Mouse (Mus musculus) neural tube, embryonic 12.5 days (tissue): ENCODE measurements around the gene Tnks2. TPM values are rescaled to one million over a fixed set of nuclear protein-coding genes. Genes with fewer than 3 reads are reported as not detected.

Experiments
- ATAC-seq: fragments of 200-750 bp; cut with Nextera tagmentation; 2 replicates; pipeline ENCODE4 v1.8.0; 2017; ENCODE audit warnings: low read depth, mild to moderate bottlenecking, moderate TSS enrichment, moderate library complexity; ENCODE audit not compliant: low FRiP score
- H3K27ac ChIP-seq: fragments of 300-500 bp; sonication (generic); 2 replicates; pipeline ENCODE4 v1.5.1; 2016
- H3K27me3 ChIP-seq: fragments of 300-500 bp; sonication (generic); replicated peaks from 2 replicates; pipeline ENCODE4 v1.6.1; 2016; ENCODE audit warnings: mild to moderate bottlenecking
- H3K36me3 ChIP-seq: fragments of 300-500 bp; sonication (generic); 2 replicates; pipeline ENCODE4 v1.6.1; 2016; ENCODE audit warnings: mild to moderate bottlenecking
- H3K4me1 ChIP-seq: fragments of 300-500 bp; sonication (generic); 2 replicates; pipeline ENCODE4 v1.6.1; 2016
- H3K4me2 ChIP-seq: fragments of 300-500 bp; sonication (generic); replicated peaks from 2 replicates; pipeline ENCODE4 v1.6.1; 2016; ENCODE audit warnings: mild to moderate bottlenecking
- H3K4me3 ChIP-seq: fragments of 300-500 bp; sonication (generic); 2 replicates; pipeline ENCODE4 v1.5.1; 2016
- H3K9ac ChIP-seq: fragments of 300-500 bp; sonication (generic); 2 replicates; pipeline ENCODE4 v1.6.1; 2016; ENCODE audit warnings: mild to moderate bottlenecking
- H3K9me3 ChIP-seq: fragments of 300-500 bp; sonication (generic); 2 replicates; pipeline ENCODE4 v1.6.1; 2016; ENCODE audit warnings: mild to moderate bottlenecking
- WGBS: fragments of 180-500 bp; shearing (Covaris S2); methylation state at CpG from one replicate; pipeline ENCODE4 v1.1.7; 2016; 5-methylcytosine and 5-hydroxymethylcytosine counted together
- polyA plus RNA-seq: library from polyadenylated mRNA; unstranded; fragments of >200 nt; fragmentation: Nextera tagmentation; extraction: Ambion mirVana; gene quantifications from 2 replicates; pipeline ENCODE4 v1.2.1, GENCODE M21; 2016

Tnks2 gene
- polyA plus RNA-seq, 1 experiment from 2014 or later, result 85.3 TPM

DNA sequence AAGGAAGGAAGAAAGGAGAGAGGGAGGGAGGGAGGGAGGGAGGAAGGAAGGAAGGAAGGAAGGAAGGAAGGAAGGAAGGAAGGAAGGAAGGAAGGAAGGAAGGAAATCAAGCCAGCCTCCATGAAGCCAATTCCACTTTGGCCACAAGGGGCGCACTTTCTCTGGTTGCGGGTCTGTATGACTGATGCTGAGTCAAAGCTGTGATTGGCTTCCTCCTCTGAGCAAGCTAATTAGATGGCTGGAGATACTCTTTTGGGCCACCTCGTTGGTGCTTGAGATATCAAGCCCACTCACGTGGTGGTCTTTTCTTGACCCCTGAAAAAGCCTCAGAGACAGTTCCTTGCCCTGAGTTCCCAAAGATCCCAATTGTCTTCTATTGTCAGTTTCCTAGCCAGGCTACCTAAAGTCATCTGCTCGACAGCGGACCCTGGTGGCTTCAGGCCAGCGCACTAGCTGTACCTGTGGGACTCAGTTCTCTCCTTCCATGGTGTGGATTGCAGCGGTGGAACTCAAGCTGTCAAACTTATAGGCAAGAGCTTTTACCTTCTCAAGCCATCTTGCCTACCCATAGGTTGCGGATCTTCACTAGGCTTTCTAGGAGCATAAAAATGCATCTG lies 75.8 kb downstream of the Tnks2 start:
- H3K4me3 ChIP-seq, result no peak overlapping the region
- H3K4me1 ChIP-seq, result no peaks in the 10 kb centered on the region
- H3K27ac ChIP-seq, result no peak overlapping the region
- no peak overlapping the region for H3K4me2 ChIP-seq
- no peak overlapping the region for H3K9ac ChIP-seq
- 24% methylated on average over 9 of the region's 9 CpGs for WGBS
- 0 out of 2 replicates have a peak, but pooled peaks have one; percentile 25 for ATAC-seq
- H3K36me3 ChIP-seq, result no peaks in the 10 kb centered on the region
- no peaks in the 10 kb centered on the region for H3K27me3 ChIP-seq
- no peaks in the 10 kb centered on the region for H3K9me3 ChIP-seq

- Histone ChIP-seq H3K4me3 (no peak overlapping the region), H3K9ac (no peak overlapping the region), H3K9me3 (no peaks in the 10 kb centered on the region), H3K4me2 (0 out of 2 replicates have a peak overlapping the region, but pooled peaks have one; percentile 16), H3K27ac (no peak overlapping the region), H3K27me3 (no peaks in the 10 kb centered on the region), H3K36me3 (no peaks in the 10 kb centered on the region), H3K4me1 (no peaks in the 10 kb centered on the region)
- ATAC-seq, result peak; percentile 77
- WGBS, result 9% methylated on average over 12 of the region's 12 CpGs
These were observed 76.5 kb downstream of the Tnks2 start for GRCm38 (mm10) chr19:36910424-36911045.

DNA sequence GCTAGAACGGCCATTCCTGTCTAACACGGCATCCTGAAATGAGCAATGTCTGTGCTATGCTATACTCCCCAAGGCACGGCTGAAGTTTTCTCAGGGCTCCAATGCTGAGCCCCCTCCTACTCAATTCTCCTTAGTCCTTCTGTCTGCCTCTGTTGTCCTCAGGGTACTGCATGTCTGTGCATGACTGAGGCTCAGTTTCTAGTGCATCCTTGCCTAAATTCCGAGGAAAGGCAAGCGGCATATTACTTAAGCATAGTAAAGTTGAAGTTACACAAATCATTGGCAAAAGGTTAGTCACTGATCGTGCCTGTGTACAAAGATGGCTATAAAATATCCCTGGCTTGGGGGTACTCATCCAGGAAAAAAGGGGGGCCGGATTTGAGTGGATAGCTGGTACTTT lies 79.0 kb downstream of the Tnks2 start:
- no peaks in the 10 kb centered on the region for H3K36me3 ChIP-seq
- no peaks in the 10 kb centered on the region for H3K9me3 ChIP-seq
- no peak overlapping the region for H3K4me2 ChIP-seq
- no peak overlapping the region for H3K27ac ChIP-seq
- ATAC-seq, result no peak
- no peak overlapping the region for H3K9ac ChIP-seq
- H3K4me3 ChIP-seq, result no peak overlapping the region
- H3K4me1 ChIP-seq, result no peaks in the 10 kb centered on the region
- no peaks in the 10 kb centered on the region for H3K27me3 ChIP-seq
- 41% methylated on average over 7 of the region's 7 CpGs for WGBS

DNA sequence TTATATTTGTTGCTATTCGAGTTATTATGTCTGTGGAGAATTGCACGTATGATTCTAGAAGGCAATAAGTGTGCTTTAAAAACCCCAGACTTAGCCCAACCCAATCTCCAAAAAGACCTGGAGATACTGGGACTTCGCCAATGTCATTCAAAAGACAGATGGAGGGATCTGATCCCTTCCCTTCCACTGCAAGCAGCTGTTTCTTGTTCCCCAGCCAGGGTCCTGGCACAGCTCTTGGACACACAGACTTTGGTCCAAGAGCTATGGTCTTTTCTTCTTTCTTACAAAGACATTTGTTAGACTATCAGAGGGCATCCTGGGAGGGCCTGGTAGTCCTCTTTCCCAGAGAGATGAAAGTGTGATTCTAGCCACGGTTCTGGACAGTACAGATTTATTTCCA lies 82.2 kb downstream of the Tnks2 start:
- Histone ChIP-seq H3K4me3 (no peak overlapping the region), H3K4me2 (no peak overlapping the region), H3K9ac (no peak overlapping the region), H3K9me3 (no peaks in the 10 kb centered on the region), H3K27ac (no peak overlapping the region), H3K4me1 (peaks cover 2% of the 10 kb centered on the region; the same call in 1 of the 2 replicates), H3K27me3 (no peaks in the 10 kb centered on the region), H3K36me3 (no peaks in the 10 kb centered on the region)
- no peak for ATAC-seq
- 72% methylated on average over 4 of the region's 4 CpGs for WGBS

DNA sequence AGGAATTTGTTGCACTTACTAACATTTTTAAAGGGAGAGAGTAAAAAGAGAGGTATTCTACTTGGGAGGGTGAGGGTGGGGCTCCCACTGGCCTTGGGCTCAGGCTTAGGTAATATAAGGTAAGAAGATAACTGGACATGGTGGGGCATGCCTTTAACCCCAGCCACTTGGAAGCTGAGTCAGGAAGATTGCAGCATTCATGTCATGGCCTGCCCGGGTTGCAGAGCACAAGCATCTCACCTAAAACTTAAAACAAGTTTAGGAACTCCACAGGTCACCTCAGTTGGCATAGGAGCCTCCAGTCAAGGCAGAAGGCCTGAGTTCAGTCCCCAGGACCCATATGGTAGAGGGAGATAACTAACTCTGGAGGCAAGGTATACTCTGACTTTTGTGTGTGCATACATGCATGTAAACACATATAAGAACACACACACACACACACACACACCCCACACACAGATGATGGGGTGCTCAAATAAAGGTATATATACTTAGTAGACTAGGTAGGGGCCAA lies 82.9 kb downstream of the Tnks2 start:
- Histone ChIP-seq H3K27ac (no peak overlapping the region), H3K4me2 (peak overlapping the region; percentile 21)
- WGBS, result 84% methylated on average over 1 of the region's 1 CpGs

DNA sequence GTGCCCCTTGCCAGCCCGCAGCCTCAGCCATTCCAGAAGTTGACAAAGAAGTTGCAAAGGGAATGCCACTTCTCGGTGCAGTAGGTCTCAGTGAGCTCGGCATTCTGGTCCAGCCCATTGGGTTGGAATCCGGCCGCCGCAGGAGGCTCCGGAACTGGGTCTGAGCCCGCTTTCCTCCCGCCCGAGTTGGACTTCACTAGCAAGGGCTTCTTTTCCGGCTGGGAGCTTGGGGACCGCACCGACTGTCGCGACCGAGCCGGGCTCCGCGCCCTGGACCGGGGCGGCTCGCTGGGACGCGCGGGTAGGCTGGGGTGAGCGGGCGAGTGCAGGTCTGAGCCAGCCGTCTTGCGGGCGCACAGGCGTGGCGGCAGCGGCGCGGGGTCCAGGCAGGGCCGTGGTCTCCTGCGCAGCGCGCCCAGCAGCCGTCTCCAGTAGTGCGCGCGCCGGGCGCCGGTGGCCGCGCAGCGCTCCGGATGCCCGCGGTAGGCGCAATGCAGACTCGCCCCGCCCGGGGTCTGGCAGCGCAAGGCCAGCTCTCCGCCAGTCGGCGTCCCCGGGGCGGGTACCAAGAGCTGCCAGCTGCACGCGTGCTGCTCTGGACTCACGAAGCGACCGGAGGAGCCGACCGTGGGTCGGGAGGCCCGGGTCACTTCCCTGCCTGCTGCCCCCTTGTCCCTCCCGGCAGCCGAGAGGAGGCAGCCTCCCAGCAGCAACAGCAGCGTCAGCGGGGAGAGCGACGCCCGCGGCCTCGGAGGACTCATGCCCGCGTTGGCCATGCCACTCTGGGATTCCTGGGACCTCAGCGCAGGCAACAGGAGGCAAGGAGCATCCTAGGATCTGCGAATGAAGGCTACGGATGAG lies 84.6 kb downstream of the Tnks2 start:
- Histone ChIP-seq H3K4me3 (peak overlapping the region; percentile 85), H3K4me2 (peak overlapping the region; percentile 67), H3K9me3 (no peaks in the 10 kb centered on the region), H3K27me3 (no peaks in the 10 kb centered on the region), H3K36me3 (no peaks in the 10 kb centered on the region), H3K9ac (peak overlapping the region; percentile 92), H3K4me1 (peaks cover 2% of the 10 kb centered on the region; the same call in 1 of the 2 replicates), H3K27ac (peak overlapping the region; percentile 79)
- peak; percentile 88 for ATAC-seq
- under 1% methylated on average over 85 of the region's 85 CpGs for WGBS

More for the DNA sequence above, 82.9 kb downstream of the Tnks2 start:
- Histone ChIP-seq H3K36me3 (no peaks in the 10 kb centered on the region), H3K4me3 (0 out of 2 replicates have a peak overlapping the region, but pooled peaks have one; percentile 2), H3K4me1 (peaks cover 2% of the 10 kb centered on the region; the same call in 1 of the 2 replicates), H3K9me3 (no peaks in the 10 kb centered on the region), H3K27me3 (no peaks in the 10 kb centered on the region), H3K9ac (no peak overlapping the region)
- ATAC-seq, result no peak

- H3K36me3 ChIP-seq, result no peaks in the 10 kb centered on the region
- peaks cover 2% of the 10 kb centered on the region; the same call in 1 of the 2 replicates for H3K4me1 ChIP-seq
- H3K27ac ChIP-seq, result peak within 1 kb of the TSS; percentile 79
- H3K9me3 ChIP-seq, result no peaks in the 10 kb centered on the region
- peak within 1 kb of the TSS; percentile 92 for H3K9ac ChIP-seq
- peak within 1 kb of the TSS; percentile 85 for H3K4me3 ChIP-seq
- H3K27me3 ChIP-seq, result no peaks in the 10 kb centered on the region
- ATAC-seq, result peak; percentile 69
- H3K4me2 ChIP-seq, result peak within 1 kb of the TSS; percentile 67
- WGBS, result 5% methylated on average over 12 of the region's 12 CpGs
These were observed 85.4 kb downstream of the Tnks2 start, which contains the start of gene Fgfbp3 for GRCm38 (mm10) chr19:36919466-36919865. Gene Fgfbp3 (minus strand): TSS chr19:36919615.

DNA sequence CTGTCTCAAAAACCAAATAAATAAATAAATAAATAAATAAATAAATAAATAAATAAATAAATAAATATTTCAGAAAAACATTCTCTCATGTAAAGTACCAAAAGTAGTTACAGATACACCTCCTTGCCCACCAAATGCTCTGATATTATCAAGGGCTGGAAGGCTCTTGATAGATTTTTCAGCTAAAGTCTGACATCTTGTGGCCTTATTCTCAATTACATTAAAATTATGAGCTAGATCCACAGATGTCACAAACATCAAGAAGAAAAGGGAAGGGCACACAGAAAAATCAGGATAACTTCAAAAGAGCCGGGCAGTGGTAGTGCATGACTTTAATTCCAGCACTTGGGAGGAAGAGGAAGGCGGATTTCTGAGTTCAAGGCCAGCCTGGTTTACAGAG lies 88.0 kb downstream of the Tnks2 start:
- H3K27me3 ChIP-seq, result no peaks in the 10 kb centered on the region
- no peak overlapping the region for H3K4me3 ChIP-seq
- WGBS, result 52% methylated on average over 2 of the region's 2 CpGs
- no peak overlapping the region for H3K9ac ChIP-seq
- peaks cover 8% of the 10 kb centered on the region for H3K4me1 ChIP-seq
- no peak overlapping the region for H3K27ac ChIP-seq
- no peak for ATAC-seq
- no peaks in the 10 kb centered on the region for H3K36me3 ChIP-seq
- no peaks in the 10 kb centered on the region for H3K9me3 ChIP-seq
- H3K4me2 ChIP-seq, result no peak overlapping the region

DNA sequence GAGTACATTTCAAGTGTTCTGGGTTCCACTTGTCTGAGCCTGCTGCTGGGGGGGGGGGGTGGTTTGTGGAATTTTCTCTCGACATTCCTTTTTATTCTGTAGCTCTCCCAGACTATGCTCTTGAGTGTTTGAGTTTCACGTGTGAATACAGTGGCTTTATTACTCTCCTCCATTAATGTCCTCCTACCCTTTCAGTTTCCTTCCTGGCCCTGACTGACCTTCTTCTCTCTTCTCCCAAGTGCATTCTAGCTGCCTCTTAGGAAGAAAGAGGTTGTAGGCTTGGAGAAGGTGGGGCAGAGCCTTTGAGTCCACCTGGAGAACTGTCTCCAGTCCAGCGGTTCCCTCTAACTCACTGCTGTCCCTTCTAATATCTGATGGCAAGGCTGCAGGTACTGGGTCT lies 88.9 kb downstream of the Tnks2 start:
- no peak for ATAC-seq
- H3K27ac ChIP-seq, result no peak overlapping the region
- no peak overlapping the region for H3K4me2 ChIP-seq
- peaks cover 12% of the 10 kb centered on the region for H3K4me1 ChIP-seq
- H3K9me3 ChIP-seq, result no peaks in the 10 kb centered on the region
- H3K9ac ChIP-seq, result no peak overlapping the region
- H3K36me3 ChIP-seq, result no peaks in the 10 kb centered on the region
- no peaks in the 10 kb centered on the region for H3K27me3 ChIP-seq
- H3K4me3 ChIP-seq, result no peak overlapping the region
- 58% methylated on average over 3 of the region's 3 CpGs for WGBS

GRCm38 (mm10) chr19:36925671-36926552 lies 91.9 kb downstream of the Tnks2 start, which contains the start of gene Btaf1:
Gene Btaf1 (plus strand): TSS chr19:36926079.
- Histone ChIP-seq H3K9ac (peak within 1 kb of the TSS; percentile 91), H3K4me2 (peak within 1 kb of the TSS; percentile 70), H3K4me1 (peaks cover 9% of the 10 kb centered on the region), H3K27ac (peak within 1 kb of the TSS; percentile 80), H3K4me3 (peak within 1 kb of the TSS; percentile 91), H3K36me3 (no peaks in the 10 kb centered on the region), H3K27me3 (no peaks in the 10 kb centered on the region), H3K9me3 (no peaks in the 10 kb centered on the region)
- peak; percentile 97 for ATAC-seq
- WGBS, result under 1% methylated on average over 96 of the region's 98 CpGs

GRCm38 (mm10) chr19:36926553-36927236 lies 92.7 kb downstream of the Tnks2 start:
- Histone ChIP-seq H3K36me3 (no peaks in the 10 kb centered on the region), H3K9me3 (no peaks in the 10 kb centered on the region), H3K27ac (peak overlapping the region; percentile 80; the same call in 1 of the 2 replicates), H3K27me3 (no peaks in the 10 kb centered on the region), H3K4me1 (peaks cover 9% of the 10 kb centered on the region), H3K4me3 (peak overlapping the region; percentile 91), H3K4me2 (peak overlapping the region; percentile 70), H3K9ac (peak overlapping the region; percentile 91)
- WGBS, result 1% methylated on average over 26 of the region's 26 CpGs
- no peak for ATAC-seq
